Mouse (Mus musculus) fibroblast of lung, adult 2 months (primary cell): ENCODE data around the gene 2210011C24Rik.
"Not testable (repeated sequence)": the region's sequence is repeated elsewhere in the genome, so short reads cannot be mapped to it uniquely, and the experiment has no call there.

Source experiments
- DNase-seq: peaks from one replicate; pipeline ENCODE4 v3.0.0-alpha.2; 2011; ENCODE audit warnings: low read depth

The 2210011C24Rik gene

DNA sequence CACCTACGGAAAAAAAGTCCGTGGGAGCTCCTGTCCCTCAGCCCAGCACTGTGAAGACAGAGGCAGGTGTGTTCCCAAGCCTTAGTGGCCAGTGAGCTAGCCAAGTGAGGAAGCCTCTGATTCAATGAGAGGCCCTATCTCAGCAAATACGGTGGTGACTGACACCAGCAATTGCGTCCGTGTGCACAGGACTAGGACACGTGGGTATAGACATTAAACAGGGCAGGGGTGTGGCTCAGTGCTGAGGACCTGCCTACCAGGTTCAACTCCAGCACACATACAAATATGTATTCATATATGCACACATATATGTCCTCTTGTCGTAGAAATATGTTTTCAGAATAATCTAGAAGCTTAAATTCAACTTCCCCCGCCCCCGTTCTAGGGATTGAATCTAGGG lies 7.8 kb upstream of the 2210011C24Rik start:
- DNase-seq, result no peak

DNA sequence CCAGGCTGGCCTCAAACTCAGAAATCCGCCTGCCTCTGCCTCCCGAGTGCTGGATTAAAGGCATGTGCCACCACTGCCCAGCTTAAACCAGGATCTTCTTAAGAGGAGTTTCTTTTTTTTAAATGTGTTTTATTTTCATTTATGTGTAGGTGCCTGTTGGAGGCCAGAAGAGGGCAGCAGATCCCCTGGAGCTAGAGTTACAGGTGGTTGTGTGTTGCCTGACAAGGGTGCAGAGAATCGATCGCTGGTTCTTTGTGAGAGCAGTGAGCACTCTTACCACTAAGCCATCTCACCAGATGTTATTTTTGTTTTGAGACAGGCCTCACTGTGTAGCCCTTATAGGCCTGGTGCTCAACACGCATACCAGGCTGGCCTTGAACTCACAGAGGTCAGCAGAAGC lies 3.9 kb upstream of the 2210011C24Rik start:
- no peak for DNase-seq

DNA sequence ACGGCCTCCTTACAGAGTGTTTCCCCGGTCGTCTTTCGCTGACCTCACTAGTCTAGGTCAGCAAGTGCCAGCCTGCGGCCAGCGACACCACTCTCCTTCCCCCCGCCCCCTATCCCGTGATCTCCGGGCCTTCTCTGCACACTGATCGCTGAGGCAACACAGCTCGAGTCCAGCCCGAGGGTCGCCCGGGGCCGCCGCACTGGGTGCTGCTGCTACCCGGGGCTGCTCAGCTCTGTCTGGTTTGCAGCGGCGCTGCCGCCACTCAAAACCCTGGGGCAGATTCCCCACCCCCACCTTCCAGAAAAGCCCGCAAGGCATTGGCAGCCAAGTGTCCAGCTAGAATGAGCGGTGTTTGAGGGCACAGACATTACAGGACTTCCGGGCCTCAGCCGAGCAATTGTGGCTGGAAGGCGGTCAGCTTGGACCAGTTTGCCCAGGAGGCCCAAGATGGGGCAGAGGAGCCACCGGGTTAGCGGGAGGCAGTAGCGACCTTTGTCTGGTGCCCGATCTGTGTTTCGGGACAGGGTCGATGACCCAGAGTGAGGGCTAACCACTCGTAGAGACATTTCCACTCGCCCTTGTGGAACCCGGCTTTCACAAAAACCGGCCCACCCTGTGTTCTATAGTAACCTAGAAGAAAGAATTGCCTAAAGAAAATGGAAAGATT lies 661 bp upstream of the 2210011C24Rik start:
- no peak for DNase-seq

DNA sequence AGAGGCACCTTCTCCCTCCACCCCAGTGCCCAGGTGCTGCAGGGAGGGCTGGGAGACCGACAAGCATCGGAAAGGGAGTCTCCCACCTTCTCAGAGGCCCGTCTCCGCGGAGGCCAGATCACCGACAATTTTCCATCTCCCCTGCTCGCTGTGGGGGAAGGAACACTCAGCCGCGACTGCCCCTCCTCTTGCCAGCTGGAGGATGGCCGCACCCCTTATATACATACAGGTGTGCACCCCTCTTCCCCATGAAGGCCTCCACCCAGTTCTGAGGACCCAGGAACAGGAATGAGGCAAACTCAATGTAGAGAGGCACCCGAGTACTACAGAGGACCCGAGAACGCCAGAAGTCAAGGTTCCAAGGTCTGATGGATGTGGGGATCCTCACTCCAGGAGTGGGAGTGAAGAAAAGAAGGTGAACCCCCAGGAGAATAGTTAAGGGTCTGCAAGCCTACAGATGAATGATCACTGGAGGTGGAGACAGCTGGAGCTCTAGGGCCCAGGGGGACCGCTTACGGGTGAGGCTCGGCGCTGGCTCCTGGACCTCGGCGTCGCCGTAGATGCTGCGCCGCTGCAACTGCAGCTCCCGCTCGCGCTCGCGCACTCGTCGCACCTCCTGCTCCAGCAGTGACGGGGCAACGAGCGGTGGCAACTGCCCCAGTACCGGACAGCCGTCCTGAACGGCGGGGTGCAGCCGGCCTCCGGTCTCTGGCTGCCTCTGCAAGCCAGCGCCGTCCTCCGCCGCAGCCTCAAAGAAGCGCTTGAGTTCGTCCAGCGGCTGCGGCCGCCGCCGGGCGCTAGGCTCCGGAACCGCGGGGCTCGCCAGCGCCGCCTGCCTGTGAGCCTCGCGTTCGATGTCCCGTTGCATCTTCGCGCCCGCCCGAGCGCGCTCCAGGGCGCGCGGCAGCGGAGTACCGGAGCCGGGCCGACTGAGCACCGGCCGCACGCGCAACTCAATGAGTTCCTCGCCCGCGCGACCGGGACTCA lies 1.1 kb downstream of the 2210011C24Rik start:
- no peak for DNase-seq

DNA sequence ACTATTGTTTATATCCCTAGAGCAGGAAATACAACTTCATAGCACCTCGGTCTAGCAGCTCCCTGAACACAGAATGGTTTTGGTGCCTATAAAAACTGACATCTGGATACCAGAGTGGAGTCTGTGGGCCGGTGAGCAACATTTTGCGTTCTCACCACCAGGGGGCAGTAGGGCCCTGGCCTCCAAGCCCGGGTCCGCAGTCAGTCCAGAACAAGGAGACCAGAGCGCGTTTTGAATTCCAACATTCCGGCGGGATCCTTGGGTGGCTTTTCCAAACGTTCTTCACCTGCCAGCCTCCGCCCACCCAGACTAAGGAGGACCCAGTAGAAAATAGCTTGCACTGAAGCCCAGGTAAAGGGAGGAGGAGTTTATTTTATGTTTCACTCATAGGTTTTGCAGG lies 2.1 kb downstream of the 2210011C24Rik start:
- DNase-seq, result no peak

DNA sequence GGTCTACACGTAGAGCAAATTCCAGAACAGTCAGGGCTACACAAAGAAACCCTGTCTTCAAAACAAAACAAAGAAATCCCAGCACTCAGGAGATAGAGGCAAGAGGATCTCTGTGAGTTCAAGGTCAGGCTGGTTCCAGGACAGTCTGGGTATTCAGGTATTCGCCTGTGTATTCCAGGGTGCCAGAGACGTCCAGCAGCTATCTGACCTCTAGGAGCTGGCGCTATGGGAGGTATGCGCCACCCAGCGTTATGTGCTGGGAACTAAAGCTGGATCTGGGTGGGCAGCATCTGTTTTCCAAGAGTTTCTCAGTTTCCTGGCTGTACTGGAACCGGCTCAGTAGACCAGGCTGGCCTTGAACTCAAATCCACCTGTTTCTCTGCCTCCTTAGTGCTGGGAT lies 3.6 kb downstream of the 2210011C24Rik start:
- DNase-seq, result no peak

DNA sequence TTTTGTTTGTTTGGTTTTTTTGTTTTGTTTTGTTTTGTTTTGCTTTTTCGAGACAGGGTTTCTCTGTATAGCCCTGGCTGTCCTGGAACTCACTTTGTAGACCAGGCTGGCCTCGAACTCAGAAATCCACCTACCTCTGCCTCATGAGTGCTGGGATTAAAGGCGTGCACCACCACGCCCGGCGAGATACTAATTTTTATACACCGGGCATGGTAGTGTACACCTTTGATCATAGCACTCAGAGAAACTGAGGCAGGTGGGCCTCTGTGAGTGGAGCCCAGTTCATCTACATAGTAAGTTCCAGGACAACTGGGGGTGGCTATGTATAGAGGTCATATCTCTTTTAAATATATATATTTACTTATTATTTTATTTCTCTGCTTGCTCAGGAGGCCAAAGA lies 6.5 kb downstream of the 2210011C24Rik start:
- DNase-seq, result not testable (repeated sequence)

DNA sequence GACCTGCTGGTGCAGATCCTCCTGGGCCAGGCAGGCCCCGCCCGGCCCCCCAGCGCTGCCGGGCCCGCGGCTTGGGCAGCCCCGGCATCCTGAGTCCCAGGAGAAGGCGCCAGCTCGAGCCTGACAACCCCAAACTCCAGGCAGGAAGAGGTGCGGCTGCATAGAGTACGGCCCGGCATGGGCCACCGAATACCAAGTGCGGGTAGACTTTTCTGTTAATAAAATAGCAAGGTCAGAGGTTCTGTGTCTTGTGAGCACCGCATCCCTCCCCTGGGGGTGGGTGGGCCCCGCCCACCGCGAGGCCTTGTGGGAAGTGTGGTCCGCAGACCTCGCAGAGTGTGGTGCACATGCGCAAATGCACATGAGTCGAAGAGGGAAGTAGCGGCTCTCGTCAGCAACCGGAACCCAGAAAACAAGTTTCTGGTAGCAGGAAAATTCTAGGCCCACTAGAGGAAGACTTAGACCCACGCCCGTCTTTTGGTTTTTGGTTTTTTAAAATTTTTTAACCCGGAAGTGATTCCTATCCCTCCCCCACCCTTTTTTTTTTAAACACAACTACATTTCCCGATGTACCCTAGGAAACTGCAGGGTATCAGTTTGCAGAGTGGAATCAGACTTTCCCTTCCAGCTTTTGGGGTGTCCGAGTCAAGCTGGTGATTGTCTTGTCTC lies 7.3 kb downstream of the 2210011C24Rik start:
- peak; percentile 92 for DNase-seq

DNA sequence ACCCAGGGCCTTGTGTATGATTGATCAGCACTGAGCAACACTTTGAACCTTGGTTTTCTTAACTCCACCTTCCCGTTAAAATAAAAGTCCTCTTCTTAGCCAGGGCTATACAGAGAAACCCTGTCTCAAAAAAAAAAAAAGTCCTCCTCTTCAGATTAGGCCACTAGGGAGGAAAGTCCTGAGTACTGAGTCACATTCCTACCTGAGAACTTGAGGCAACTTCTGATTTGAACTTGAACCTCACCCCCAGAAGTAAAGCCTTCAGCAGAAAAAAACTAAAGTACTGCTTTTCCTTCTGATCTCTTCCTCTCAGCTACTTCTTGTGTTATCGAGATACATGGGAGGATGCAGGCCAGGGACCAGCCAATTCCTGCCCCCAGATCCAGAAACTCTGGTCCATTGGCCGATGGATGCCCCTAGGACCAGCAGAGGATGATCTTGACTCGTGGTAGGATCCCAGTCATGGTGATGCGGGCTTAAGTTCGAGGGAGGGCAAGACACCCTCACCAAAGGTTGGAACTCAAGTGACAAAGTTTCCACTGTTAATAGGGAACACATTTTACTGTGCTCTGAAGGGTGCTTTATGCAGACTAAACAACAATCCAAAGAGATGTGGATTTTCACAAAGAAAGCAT lies 8.2 kb downstream of the 2210011C24Rik start:
- DNase-seq, result no peak

DNA sequence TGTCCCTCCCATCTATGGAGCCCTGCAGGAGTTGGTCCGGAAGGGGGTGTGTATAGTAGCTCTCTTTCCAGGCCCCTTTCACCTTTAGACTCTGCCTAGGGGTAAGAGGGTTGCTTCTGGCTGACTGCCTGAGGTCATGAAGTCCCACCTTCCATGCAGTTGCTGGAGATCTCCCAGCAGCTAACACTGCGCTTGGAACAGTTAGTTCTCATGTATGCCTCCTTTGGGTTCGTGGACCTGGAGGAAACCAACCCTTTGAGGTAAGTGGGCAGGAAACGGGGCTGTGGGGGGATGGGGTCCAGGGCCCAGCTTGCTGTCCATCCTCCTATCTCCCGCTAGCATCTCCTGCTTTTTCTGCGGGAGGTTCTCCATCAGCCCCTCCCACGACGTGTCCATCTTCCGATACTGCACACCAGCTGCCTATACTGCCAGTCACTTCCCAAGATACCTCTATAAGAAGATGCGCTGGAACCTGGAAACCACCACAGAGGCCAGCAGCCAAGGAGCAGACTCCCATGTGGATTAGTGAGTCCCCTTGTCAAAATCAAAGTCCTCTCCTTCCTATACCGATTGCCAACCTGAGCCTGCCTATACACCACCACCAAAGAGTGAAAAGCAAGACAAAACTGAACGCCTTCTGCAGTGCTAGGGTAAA lies 8.9 kb downstream of the 2210011C24Rik start:
- DNase-seq, result no peak

DNA sequence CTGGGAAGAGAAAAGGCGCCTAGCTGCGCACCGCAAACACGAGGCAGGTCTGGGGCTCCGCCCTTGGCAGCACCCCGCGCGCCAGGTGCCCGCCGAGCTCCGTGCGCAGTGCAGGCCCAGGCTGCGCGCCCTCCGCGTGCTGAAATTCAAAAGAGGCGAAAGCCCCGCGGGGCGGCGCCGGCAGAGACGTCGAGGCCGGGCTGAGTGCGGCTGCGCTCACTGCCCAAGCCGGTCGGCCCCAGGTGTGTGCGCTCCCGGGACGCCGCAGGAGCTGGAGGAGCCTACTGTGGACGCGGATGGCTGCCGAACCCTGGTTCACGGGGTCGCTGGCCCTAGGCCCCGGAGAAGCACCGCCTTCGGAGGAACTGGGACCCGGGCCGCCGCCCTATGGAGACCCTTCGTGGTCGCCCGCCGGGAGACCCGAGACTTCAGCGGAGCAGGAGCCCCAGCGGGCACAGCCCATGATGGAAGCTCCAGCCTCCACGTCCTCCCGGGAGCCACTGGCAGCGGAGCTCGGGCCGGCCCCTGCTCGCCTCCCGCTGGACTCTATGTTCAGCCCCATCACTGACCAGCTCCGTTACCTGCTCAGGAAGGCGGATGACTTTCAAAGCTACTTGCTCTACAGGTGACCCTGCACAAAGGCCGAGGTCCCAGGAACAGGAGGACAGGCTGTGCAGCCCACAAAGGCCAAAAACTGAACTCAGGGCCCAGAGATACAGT lies 10.5 kb downstream of the 2210011C24Rik start, which contains the start of gene 1700067K01Rik:
Gene 1700067K01Rik, plus strand, starts transcription at position 222 of the 720 bp plus-strand sequence.
- DNase-seq, result no peak

DNA sequence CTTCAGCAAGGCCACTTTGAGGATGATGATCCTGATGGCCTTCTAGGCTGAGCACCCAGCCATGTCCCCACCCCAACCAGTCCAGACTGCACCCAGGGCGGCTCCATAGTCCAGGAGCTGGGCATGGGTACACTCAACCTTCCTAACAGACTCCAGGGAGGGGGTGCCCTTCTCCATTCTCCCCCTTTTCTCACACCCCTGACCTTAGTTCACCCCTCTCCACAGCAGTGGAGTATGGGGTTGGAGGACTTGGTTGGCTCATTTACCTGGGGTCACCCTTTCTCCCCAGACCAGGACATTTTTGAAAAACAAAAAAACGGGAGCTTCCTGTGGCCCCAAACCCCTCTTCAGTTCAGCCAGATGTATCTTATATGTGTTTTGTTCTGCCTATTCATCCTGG lies 12.1 kb downstream of the 2210011C24Rik start:
- no peak for DNase-seq

DNA sequence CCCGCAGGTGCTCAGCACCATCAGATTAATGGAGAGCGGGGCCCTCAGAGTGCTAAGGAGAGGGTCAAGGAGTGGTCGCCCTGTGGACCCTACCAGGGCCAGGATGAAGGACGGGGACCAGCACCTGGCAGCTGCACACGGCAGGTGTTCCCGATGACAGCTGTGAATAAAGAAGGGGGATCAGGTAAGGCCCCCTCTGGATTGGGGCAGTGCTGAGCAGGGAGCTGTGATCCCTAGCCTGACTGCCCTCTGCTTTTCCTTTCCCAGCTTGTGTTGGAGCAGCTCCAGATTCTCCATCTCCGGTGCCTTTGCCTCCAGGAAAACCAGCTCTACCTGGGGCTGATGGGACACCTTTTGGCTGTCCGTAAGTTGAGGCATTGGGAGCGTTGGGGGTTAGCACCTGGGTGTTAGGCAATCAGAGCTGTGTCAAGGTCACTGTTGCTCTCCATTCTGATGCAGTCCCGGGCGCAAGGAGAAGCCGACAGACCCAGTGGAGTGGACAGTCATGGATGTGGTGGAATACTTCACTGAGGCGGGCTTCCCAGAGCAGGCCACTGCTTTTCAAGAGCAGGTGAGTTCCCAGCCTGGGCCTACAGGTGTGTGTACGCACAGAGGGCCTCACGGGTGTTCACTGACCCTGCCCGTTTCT lies 12.8 kb downstream of the 2210011C24Rik start:
- no peak for DNase-seq

DNA sequence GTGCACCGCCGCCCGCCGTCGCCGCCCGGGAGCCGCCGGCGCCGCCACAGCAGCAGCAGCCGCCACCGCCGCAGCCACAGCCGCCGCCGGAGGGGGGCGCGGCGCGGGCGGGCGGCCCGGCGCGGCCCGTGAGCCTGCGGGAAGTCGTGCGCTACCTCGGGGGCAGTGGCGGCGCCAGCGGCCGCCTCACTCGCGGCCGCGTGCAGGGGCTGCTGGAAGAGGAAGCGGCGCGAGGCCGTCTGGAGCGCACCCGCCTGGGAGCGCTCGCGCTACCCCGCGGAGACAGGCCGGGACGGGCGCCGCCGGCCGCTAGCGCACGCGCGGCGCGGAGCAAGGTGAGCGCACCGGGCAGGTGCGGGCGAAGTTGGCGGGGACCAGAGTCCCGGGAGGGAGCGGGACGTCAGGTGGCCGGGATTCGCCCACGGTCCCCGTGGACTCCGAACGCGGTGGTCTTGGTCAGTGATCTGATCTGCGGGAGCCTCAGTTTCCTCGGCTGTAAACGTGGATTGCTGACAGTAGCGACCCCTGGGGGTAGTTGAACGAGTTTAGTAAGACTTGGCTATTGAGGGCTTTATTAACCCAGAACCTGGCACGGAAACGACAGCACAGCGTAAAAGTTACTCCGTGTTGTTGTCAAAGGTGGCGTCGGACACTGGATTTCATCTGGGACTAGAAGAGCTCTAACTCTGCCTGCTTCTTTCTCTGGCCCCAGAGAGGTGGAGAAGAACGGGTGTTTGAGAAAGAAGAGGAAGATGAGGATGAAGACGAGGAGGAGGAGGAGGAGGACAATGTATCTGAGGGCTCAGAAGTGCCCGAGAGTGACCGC lies 13.5 kb downstream of the 2210011C24Rik start:
- no peak for DNase-seq

DNA sequence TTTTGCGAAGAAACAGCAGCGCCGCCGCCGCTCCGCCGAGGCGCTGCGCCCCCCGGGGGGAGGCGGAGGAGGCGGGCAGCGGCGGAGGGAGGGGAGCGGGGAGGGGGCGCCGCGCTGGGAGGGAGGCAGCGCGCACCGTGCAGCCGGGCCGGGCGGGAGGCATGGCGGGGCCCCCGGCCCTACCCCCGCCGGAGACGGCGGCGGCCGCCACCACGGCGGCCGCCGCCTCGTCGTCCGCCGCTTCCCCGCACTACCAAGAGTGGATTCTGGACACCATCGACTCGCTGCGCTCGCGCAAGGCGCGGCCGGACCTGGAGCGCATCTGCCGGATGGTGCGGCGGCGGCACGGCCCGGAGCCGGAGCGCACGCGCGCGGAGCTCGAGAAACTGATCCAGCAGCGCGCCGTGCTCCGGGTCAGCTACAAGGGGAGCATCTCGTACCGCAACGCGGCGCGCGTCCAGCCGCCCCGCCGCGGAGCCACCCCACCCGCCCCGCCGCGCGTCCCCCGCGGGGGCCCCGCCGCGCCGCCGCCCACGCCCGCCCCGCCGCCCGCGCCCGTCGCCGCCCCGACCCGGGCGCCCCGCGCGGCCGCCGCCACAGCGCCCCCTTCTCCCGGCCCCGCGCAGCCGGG lies 14.3 kb downstream of the 2210011C24Rik start, which contains the start of gene Samd1:
Gene Samd1, plus strand, starts transcription at position 162 of the 631 bp plus-strand sequence.
- DNase-seq, result no peak

DNA sequence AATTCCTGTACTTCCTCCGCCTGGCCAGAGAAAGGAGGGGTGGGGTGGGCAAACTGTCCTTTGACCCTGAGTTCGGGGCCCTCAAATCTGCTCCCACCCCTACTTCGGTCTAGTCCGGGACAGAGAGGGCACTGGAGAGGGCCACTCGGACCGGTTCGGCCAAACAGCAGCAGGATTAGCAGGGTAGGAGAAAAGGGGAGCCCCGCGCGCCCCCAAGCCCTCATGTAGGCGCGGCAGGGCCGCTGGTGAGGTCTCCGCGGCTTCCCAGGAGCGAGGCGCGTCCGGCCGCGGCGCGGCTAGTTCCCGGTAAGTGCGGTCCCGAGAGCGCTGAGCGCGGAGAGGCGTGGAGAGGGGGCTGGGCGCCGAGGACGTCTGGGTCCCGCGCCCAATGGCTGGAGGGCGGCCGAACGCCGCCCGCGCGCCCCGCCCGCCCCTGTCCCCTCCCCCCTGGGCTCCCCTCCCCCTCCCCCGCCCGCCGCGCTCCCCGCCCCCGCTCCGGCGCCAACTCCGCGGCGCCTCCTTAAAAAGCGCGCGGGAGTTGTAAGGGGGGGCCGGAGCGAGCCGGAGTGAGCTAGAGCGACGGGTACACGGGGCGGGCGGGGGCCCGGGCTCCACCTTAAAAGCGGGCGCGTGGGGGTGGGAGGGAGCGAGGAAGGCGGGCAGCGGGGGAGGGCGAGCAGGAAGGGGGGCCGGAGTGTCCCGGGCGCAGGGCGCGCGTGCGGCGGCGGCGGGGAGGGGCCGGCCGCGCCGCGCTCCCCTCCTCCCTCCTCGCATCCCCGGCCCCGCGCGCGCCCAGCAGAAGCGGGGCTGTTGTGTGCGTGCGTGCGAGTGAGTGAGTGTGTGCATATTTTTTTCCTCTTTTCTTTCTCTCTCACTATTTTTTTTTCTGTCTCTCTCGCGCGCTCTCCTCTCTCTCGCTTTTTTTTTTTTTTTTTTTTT lies 15.1 kb downstream of the 2210011C24Rik start:
- no peak for DNase-seq

DNA sequence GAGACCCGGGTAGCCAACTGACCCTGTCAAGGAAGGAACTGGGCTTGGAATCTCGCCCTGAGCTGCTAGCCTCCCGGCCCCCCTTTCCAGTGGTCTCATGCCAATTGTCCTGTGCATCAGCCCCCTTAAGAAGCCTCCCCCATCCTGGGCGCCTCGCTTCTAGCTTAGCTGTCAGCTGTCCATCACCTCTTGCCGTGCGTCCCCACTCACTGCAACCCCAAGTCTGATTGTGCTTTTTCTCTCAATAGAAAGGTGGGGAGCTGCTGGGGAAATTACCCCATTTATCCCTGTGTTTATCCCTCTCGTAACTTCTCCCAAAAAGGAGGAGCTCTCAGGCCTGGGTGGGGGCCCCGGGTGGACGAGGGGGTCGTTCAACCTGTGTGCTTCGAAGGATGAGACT lies 16.0 kb downstream of the 2210011C24Rik start:
- DNase-seq, result no peak

DNA sequence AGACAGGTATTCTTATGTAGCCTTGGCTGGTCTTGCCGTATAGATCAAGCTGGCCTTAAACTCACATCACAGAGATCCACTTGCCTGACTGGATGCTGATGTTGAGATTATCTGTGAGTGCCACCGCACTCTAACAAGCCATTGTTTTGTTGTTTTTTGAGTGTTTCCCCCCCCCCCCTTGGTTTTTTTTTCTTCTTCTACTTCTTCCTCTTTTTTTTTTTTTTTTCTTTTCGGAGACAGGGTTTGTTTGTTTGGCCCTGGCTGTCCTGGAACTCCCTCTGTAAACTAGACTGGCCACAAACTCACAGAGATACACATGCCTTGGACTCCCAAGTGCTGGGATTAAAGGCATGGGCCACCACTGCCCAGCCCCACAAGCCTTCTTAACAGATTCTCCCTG lies 17.9 kb downstream of the 2210011C24Rik start:
- no peak for DNase-seq
